Mouse (Mus musculus): ENCODE measurements at regions not wholly inside any gene's neighbourhood (a gene's known extent, or its start where the extent isn't known, plus 50 kb on each side); places are given as distances from the start of the nearest gene placed in this dataset.

- Histone ChIP-seq H3K4me1 (ENCODE audit: control insufficient read depth, insufficient read depth, insufficient read length, low read length) (no peaks in the 10 kb centered on the region), H3K27ac (ENCODE audit: insufficient read depth, low read depth, low read length) (no peak overlapping the region), H3K36me3 (ENCODE audit: control insufficient read depth, insufficient read depth, low read length) (no peaks in the 10 kb centered on the region), H3K4me3 (ENCODE audit: low read depth, low read length) (no peak overlapping the region), H3K27me3 (ENCODE audit: control insufficient read depth, insufficient read depth, low read length) (no peaks in the 10 kb centered on the region)
- TF ChIP-seq POLR2A (IDR thresholded peaks at IDR 0.05; ENCODE audit: low read depth, low read length), result no peak
- TF ChIP-seq CTCF (IDR thresholded peaks at IDR 0.05; ENCODE audit: extremely low read depth, insufficient read length, insufficient replicate concordance, low read depth, low read length), result no peak
- WGBS, result 51% methylated on average over 1 of the region's 1 CpGs
Observed at GRCm38 (mm10) chr3:147896751-147897150, 1044.6 kb downstream of the Ttll7 start.

GRCm38 (mm10) chr3:147891682-147892081 lies 1039.5 kb downstream of the Ttll7 start:
- no peaks in the 10 kb centered on the region for H3K36me3 ChIP-seq (ENCODE audit: control insufficient read depth, insufficient read depth, low read length)
- TF ChIP-seq POLR2A (IDR thresholded peaks at IDR 0.05; ENCODE audit: low read depth, low read length), result no peak
- H3K4me3 ChIP-seq (ENCODE audit: low read depth, low read length), result no peak overlapping the region
- H3K27me3 ChIP-seq (ENCODE audit: control insufficient read depth, insufficient read depth, low read length), result no peaks in the 10 kb centered on the region
- H3K27ac ChIP-seq (ENCODE audit: insufficient read depth, low read depth, low read length), result no peak overlapping the region
- H3K4me1 ChIP-seq (ENCODE audit: control insufficient read depth, insufficient read depth, insufficient read length, low read length), result no peaks in the 10 kb centered on the region
- WGBS, result 81% methylated on average over 5 of the region's 5 CpGs

GRCm38 (mm10) chr3:147886261-147886893 lies 1034.2 kb downstream of the Ttll7 start:
- Histone ChIP-seq H3K27ac (ENCODE audit: insufficient read depth, low read depth, low read length) (no peak overlapping the region), H3K36me3 (ENCODE audit: control insufficient read depth, insufficient read depth, low read length) (no peaks in the 10 kb centered on the region), H3K4me1 (ENCODE audit: control insufficient read depth, insufficient read depth, insufficient read length, low read length) (no peaks in the 10 kb centered on the region), H3K4me3 (ENCODE audit: low read depth, low read length) (no peak overlapping the region), H3K27me3 (ENCODE audit: control insufficient read depth, insufficient read depth, low read length) (no peaks in the 10 kb centered on the region)
- 77% methylated on average over 10 of the region's 10 CpGs for WGBS
- TF ChIP-seq CTCF (IDR thresholded peaks at IDR 0.05; ENCODE audit: extremely low read depth, insufficient read length, insufficient replicate concordance, low read depth, low read length), result no peak
- no peak for TF ChIP-seq POLR2A (IDR thresholded peaks at IDR 0.05; ENCODE audit: low read depth, low read length)

- no peaks in the 10 kb centered on the region for H3K4me1 ChIP-seq (ENCODE audit: control insufficient read depth, insufficient read depth, insufficient read length, low read length)
- no peaks in the 10 kb centered on the region for H3K27me3 ChIP-seq (ENCODE audit: control insufficient read depth, insufficient read depth, low read length)
- no peaks in the 10 kb centered on the region for H3K36me3 ChIP-seq (ENCODE audit: control insufficient read depth, insufficient read depth, low read length)
- no peak for TF ChIP-seq CTCF (IDR thresholded peaks at IDR 0.05; ENCODE audit: extremely low read depth, insufficient read length, insufficient replicate concordance, low read depth, low read length)
- TF ChIP-seq POLR2A (IDR thresholded peaks at IDR 0.05; ENCODE audit: low read depth, low read length), result no peak
- no peak overlapping the region for H3K27ac ChIP-seq (ENCODE audit: insufficient read depth, low read depth, low read length)
- H3K4me3 ChIP-seq (ENCODE audit: low read depth, low read length), result no peak overlapping the region
- WGBS, result 59% methylated on average over 10 of the region's 10 CpGs
Observed at GRCm38 (mm10) chr3:147882936-147883645, 1030.9 kb downstream of the Ttll7 start.

GRCm38 (mm10) chr3:147878690-147879089 lies 1026.5 kb downstream of the Ttll7 start:
- Histone ChIP-seq H3K4me3 (ENCODE audit: low read depth, low read length) (no peak overlapping the region), H3K4me1 (ENCODE audit: control insufficient read depth, insufficient read depth, insufficient read length, low read length) (no peaks in the 10 kb centered on the region), H3K27ac (ENCODE audit: insufficient read depth, low read depth, low read length) (no peak overlapping the region), H3K27me3 (ENCODE audit: control insufficient read depth, insufficient read depth, low read length) (no peaks in the 10 kb centered on the region), H3K36me3 (ENCODE audit: control insufficient read depth, insufficient read depth, low read length) (no peaks in the 10 kb centered on the region)
- no peak for TF ChIP-seq POLR2A (IDR thresholded peaks at IDR 0.05; ENCODE audit: low read depth, low read length)
- 54% methylated on average over 3 of the region's 3 CpGs for WGBS

GRCm38 (mm10) chr3:147868281-147868680 lies 1016.1 kb downstream of the Ttll7 start:
- TF ChIP-seq CTCF (IDR thresholded peaks at IDR 0.05; ENCODE audit: extremely low read depth, insufficient read length, insufficient replicate concordance, low read depth, low read length) (no peak), POLR2A (IDR thresholded peaks at IDR 0.05; ENCODE audit: low read depth, low read length) (no peak)
- H3K4me1 ChIP-seq (ENCODE audit: control insufficient read depth, insufficient read depth, insufficient read length, low read length), result no peaks in the 10 kb centered on the region
- 49% methylated on average over 3 of the region's 3 CpGs for WGBS

GRCm38 (mm10) chr3:147853346-147853745 lies 1001.2 kb downstream of the Ttll7 start:
- Histone ChIP-seq H3K36me3 (ENCODE audit: control insufficient read depth, insufficient read depth, low read length) (no peaks in the 10 kb centered on the region), H3K4me3 (ENCODE audit: low read depth, low read length) (no peak overlapping the region), H3K4me1 (ENCODE audit: control insufficient read depth, insufficient read depth, insufficient read length, low read length) (no peaks in the 10 kb centered on the region), H3K27ac (ENCODE audit: insufficient read depth, low read depth, low read length) (no peak overlapping the region), H3K27me3 (ENCODE audit: control insufficient read depth, insufficient read depth, low read length) (no peaks in the 10 kb centered on the region)
- 47% methylated on average over 4 of the region's 4 CpGs for WGBS
- no peak for TF ChIP-seq CTCF (IDR thresholded peaks at IDR 0.05; ENCODE audit: extremely low read depth, insufficient read length, insufficient replicate concordance, low read depth, low read length)
- TF ChIP-seq POLR2A (IDR thresholded peaks at IDR 0.05; ENCODE audit: low read depth, low read length), result no peak

More at GRCm38 (mm10) chr3:147868281-147868680, 1016.1 kb downstream of the Ttll7 start:
- H3K36me3 ChIP-seq (ENCODE audit: control insufficient read depth, insufficient read depth, low read length), result no peaks in the 10 kb centered on the region
- H3K4me3 ChIP-seq (ENCODE audit: low read depth, low read length), result no peak overlapping the region
- H3K27ac ChIP-seq (ENCODE audit: insufficient read depth, low read depth, low read length), result no peak overlapping the region
- no peaks in the 10 kb centered on the region for H3K27me3 ChIP-seq (ENCODE audit: control insufficient read depth, insufficient read depth, low read length)
